Mouse (Mus musculus): ENCODE results near the gene Unc79. TPM values are rescaled to one million over a fixed set of nuclear protein-coding genes. Genes with fewer than 3 reads are reported as not detected.

Gene Unc79
- total RNA-seq (2021): under 1 TPM; 0.15 to 0.26 TPM
- long read RNA-seq, experiment 1: 0 reads
- long read RNA-seq, experiment 2: 0 reads

DNA sequence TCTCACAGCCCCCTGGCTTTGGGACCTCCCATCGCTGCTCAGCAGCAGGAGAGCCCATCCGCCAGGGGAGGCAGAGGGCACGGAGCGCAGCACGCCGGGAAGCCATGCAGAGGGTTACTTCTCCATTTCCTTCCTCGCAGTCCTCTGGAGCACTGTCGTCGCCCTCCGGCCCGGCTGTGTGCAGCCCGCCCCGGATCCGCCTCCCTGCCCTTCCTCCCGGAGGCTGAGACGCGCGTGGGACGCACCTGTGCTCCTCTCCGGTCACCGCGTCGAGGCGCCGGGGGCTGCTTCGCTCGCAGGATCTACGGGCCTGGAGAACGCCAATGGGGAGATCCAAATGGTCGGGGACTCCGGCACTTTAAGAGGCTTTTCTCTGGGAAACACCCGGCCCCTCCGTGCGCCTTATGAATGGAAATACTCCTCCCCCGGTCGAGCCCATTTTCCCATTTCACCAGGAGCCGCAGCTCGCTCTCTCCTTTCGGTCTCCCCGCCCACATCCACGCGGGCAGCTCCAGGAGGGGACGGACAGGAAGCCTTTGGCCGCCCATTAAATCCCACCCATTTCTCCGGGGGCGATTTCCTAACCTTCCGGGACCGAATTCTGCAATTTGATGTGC lies at the start of gene Unc79:
TSS of gene Unc79 (plus strand) at position 82 of the 617 bp plus-strand sequence.
- peak in 1 of 2 experiments; percentile 36 for DNase-seq (ENCODE audit: low spot score in 2 of 2)

DNA sequence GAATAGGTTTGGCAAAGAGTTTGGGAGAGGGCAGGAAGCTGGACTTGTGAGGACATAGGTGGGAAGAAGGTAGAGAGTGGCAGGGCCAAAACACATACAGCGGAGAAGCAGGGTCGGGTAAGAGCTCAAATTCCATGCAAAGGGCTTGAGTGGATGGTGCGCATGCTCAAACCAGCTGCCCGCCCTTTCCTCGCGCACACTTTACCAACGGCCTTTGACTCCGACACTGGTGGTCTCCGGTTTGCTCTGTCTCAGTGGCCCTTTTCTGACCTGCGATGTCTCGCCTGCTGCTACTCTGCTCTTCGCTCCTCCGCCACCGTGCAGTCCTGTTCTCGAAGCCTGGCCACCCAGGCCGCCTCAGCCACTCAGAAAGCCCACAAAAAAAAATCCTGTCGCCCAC lies 49.6 kb upstream of the Unc79 start, which contains the start of gene Cox8c:
TSS of gene Cox8c (plus strand) at position 226 of the 400 bp plus-strand sequence.
- DNase-seq (ENCODE audit: low spot score in 2 of 2): no peak

DNA sequence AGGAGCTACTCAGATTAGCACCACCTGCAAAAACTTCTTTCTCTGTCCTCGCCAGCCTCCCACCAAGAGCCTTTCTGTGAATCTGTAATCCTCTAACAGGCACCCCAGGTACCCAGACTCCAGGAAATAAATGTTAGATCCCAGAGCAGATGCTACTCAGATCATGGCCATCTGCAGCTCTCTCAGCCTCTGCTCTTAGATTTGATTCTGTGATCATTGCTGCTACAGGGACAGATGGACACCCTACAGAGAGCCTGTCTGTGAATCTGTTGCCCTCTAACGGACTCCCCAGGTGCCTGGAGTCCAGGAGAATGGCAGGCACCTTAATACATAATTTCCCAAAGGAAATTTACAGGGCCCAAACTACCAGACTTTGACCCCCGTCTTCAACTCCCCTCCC lies 40.5 kb upstream of the Unc79 start:
- no peak for DNase-seq (ENCODE audit: low spot score in 2 of 2)

DNA sequence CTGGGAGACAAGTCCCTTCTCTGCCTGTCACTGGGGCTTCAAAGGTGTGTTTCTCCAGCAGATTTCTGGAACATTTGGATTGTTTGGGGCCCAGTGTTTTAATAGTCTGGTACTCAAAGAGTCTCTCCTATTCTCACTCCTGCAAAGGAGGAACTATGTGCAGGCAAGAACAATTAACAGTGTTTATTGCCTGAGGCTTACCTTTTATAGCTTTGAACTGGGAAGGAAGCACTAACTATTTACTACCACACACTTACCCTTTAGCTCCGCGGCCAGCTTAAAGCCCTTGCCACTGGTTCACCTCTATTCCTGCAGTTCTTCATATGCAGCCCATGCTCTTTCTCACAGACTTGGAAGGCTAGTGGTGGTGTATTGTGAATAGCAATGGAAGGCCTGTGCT lies 32.6 kb upstream of the Unc79 start:
- no peak for DNase-seq (ENCODE audit: low spot score in 2 of 2)

DNA sequence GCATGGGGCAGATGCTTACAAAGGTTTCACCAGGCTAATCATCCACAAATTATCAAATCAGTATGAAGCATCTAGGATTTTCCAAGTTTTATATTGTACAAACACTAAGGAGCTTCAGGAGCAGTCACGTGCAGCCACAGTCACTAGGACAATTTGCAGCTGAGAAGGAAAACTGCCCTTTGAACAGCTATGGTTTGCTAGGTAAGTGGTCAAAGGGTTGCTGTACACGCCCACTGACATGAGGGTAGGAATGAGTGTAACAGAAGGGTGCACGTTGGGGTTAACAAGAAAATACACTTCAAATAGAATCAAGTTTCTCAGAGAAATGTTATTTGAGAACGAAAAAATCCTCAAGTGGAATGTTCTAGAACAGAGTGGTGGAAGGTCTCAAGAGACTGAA lies 18.9 kb upstream of the Unc79 start:
- no peak for DNase-seq (ENCODE audit: low spot score in 2 of 2)

DNA sequence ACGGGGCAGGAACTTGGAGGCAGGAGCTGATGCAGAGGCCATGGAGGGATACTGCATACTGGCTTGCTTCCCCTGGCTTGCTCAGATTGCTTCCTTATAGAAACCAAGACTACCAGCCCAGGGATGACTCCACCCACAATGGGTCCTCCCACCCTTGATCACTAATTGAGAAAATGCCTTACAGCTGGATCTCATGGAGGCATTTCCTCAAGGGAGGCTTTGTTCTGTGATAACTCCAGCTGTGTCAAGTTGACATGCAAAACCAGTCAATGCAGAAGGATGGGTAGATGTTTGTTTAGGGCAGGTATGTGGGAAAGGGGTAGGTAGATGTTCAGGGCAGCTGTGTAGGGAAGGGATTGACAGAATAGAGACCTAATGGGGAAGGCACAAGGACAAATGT lies 18.3 kb upstream of the Unc79 start:
- DNase-seq (ENCODE audit: low spot score in 2 of 2): no peak

DNA sequence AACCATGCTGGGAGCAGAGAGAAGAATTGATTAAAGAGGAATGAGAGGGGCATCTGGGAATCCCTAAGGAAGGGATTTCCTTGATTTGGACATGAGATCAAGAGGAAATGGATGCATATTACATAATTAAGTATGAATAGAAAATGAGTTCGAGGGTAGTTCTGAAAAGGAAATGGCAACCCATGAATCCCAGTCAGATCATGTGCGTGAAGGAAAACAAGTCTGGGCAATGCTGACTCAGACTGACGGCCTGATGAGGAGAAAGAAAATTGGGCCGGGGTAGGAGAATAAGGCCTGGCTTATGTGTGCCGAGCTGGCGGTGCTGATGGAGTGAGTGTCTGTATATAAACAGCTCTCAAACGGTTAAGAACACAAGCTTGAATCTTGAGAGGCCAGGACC lies 17.9 kb upstream of the Unc79 start:
- no peak for DNase-seq (ENCODE audit: low spot score in 2 of 2)

DNA sequence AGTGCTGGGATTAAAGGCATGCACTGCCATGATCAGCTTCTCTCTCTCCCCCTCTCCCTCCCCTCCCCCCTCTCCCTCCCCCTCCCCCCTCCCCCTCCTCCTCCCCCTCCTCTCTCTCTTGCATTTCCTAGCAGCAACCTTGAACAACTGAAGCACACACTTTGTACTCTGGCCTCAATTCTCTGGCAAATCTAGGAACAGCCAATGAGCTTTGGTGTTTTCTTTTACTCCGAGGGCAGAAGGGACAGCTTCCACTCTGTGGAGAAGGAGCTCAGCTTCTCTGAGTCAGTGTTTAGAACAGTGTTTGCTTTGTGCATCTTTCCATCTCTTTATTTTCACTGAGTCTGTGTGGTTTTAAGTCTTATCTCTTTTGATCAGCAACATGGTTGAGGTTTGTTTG lies 12.8 kb upstream of the Unc79 start:
- no peak for DNase-seq (ENCODE audit: low spot score in 2 of 2)

DNA sequence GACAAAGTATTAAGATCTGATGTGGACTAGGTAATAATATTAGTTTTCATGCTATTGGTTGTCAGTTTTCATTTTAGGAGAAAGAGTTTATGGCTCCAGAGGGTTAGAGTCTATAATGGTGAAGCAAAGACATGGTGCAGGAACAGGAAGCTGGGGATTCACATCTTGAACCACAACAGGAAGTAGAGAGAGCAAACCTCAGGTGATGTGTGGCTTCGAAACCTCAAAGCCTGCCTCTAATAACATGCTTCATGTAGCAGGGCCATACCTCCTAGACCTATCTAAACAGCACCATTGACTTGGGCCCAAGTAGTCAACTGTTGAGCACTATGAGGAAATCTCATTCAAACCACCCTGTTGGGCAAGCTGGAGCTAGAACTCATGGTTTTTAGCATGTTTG lies 3.1 kb upstream of the Unc79 start:
- no peak for DNase-seq (ENCODE audit: low spot score in 2 of 2)

DNA sequence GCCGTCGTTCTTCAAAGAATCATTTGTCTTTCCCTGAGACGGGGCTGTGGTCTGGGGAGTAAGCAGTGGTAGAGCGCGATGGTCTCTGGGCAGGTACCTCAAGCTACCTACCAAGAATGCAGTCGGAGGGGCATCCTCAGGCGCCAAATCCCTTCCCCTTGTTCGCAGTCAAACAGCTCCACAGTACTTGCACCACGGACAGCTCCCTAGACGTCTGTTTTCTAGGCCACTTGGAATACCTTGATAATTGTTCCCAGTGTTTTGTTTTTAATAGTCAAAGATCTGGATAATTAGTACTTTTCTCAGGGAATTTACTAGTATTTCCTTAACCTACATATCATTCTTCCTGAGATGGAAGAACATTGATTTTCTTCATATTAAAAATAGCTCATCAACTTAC lies 833 bp upstream of the Unc79 start:
- DNase-seq (ENCODE audit: low spot score in 2 of 2): no peak

DNA sequence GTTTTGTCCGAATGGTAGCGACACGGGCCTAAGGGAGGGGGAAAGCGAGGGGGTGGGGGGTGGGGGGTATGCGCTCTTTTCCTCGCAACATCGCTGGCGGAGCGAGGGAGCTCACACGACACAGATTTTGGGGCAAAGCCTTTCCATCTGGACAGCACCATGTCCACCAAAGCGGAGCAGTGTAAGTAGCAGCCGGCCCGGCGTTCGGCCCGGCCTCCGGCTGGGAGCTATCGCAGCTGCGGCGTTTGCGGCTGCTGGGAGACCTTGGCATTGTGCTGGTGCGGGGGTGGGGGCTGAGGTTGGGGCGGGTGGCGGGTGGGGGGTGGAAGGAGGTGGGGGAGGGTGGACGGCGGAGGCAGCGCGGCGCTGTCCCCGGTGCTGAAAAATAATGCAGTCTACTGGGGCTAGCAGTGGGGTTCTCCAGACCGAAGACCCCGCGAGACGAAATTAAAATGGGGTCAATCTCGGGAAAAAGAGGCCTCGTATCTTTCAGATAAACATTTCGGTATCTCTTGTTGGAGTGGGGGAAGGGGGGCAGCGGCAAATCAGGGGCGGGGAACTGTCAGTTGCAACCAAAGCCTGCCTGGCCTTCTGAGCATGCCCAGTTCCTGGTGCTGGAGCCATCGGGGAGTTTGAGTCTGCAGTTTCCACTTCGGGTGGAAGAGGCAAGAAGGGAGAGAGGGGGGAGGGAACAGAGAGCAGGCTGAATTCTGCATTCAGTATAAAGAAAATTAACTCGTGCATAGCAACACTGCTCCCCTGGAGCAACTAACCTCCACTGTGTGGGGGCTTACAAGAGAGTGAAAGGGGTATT lies 943 bp downstream of the Unc79 start:
- DNase-seq (ENCODE audit: low spot score in 2 of 2): peak; percentile 35 to 66

DNA sequence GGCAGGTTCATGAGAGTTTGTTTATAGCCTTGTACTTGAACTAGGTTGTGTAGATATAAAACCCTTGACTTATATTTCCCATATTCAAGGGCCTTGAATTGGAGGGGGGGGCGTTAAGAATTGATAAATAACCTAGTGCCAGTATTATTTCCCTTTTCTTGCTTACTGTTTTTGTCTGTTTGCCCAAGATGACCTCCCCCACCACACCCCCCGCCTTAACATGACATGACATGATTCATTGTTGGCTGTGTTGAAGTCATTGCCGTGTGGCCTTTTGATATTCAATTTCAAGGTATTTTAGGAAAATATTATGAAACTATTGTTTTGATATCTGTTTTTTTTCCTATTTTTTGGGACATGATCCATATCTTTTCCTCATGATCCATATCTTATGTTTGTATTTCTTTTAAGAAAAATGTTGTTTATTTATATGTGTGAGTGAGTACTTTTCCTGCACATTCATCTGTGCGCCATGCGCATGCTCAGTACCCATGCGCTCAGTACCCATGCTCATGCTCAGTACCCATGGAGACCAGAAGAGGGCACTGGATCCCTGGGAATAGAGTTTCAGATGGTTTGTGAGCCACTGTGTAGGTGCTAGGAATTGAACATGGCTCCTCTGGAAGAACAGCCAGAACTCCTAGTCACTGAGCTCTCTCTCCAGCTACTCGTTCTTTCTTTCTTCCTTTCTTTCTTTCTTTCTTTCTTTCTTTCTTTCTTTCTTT lies 11.6 kb downstream of the Unc79 start:
- DNase-seq (ENCODE audit: low spot score in 2 of 2): no peak

DNA sequence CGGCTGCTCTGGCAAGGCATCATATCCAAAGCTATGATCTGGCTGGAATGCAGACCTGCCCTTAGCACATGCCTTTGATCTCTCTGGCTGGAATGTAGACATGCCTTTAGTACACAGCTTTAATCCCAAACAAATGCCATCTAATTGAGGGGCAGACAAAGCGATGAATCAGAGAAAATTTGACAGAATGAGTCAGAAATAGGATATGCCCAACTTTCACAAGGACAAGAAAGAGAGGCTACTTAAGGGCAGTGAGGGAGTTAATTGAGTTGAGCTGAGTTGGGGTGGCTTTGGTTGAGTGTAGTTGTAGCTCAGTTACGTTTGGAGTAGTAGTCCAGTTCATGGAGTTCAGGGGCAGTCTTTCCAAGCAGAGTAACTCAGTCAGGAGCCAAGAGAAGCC lies 12.4 kb downstream of the Unc79 start:
- DNase-seq (ENCODE audit: low spot score in 2 of 2): no peak

DNA sequence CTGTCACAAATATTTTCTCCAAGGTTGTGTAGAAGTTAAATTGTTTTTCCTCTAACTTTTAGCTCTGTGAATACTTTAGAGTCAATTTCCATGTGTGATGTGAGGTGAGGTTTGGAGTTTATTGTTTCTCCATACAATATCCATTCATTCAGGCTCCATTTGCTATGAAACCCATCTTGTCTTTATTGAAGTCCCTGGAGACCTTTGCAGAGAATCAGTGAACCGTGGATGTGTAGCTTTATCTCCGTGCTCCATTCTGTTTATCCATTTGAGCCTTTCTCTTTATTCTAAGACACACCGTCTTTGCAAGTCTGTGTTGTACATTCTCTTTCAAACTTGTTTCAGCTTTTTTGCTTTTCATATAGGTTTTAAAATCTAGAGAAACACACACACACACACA lies 15.8 kb downstream of the Unc79 start:
- DNase-seq (ENCODE audit: low spot score in 2 of 2): no peak

DNA sequence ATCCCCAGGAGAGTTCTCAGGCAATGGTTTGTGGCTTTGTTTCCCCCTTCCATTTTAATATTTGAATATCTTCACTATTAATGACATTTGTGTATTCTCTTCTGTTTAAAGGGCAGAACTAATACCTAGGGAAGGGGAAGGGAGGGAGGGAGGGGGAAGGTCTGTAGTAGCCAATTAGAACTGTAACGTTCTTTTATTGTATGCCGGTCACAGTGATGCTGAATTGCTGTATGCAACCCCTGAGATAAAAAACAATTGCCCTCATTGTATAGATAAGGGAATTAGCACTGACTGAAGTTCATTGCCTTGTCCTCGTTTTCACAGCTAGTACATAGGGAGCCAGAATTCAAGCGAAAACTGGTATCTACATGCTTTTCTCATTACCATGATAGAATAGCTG lies 31.9 kb downstream of the Unc79 start:
- no peak for DNase-seq (ENCODE audit: low spot score in 2 of 2)

DNA sequence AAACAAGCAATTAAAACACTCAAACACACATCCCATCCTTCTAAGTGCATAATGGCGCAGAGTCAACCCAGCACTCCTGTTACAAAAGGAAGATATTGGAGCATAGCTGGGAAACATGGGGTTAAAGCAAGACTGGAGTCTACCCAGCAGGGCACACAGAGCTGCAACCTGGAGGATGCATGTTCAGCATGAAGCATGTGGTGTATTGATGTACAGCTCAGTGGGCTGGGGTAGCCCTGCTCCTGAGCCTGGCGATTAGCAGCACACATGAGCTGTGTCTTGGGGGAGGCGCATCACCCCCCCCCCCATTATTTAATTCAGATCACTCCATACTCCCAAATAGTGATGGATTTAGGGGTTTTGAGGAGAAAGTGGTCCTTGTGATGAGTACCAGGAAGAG lies 32.9 kb downstream of the Unc79 start:
- no peak for DNase-seq (ENCODE audit: low spot score in 2 of 2)

DNA sequence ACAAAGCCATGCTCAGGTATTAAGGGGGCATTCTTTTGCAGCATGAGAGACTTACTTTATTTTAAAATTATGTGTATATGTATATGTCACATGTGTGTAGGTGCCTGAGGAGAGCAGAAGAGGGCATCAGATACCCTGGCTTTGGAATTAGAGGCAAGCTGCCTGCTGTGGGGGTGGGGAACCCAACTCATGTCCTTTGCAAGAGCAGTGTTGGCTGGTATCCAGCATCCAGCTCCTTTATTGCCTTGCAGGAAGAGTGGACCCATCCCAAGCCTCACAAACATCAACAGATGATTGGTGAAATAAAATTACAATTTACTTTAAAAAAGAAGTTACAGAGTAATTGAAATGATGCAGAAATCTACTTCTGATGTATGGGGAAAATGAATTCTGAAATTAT lies 36.7 kb downstream of the Unc79 start:
- no peak for DNase-seq (ENCODE audit: low spot score in 2 of 2)

DNA sequence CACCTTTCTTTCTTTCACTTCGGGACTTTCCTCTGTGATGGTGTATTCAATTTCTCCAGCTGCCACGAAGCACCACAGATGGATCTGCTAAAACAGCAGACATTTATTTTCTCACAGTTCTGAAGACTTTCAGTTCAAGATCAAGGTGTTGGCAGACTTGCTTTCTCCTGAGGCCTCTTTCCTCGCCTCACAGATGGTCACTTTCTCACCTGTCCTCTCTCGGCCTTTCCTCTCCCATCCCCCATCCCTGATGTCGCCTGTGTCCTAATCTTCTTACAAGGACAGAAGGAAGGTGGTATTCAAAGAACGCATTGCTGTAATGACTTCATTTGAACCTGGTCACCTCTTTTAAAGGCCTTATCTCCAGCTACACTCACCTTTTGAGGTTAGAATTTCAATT lies 39.1 kb downstream of the Unc79 start:
- DNase-seq (ENCODE audit: low spot score in 2 of 2): no peak

DNA sequence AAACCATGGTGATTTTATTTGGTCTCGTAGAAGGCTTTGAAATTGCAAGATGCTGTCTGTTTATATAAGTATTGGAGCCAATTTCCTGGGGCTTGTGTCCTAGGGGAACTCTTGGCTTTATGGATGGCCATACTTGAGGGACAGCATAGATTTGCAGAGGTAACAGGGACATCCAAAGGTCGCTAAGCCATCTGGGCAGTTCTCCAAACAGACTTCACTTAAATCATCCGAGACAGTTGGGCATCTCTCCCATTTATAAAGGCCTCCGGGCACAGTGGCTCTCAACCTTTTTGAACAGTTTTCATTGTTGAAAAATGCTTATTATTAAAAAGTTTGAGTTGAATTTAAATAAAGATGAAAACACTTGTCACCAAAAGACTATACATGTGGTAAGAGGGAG lies 59.8 kb downstream of the Unc79 start:
- DNase-seq (ENCODE audit: low spot score in 2 of 2): no peak

DNA sequence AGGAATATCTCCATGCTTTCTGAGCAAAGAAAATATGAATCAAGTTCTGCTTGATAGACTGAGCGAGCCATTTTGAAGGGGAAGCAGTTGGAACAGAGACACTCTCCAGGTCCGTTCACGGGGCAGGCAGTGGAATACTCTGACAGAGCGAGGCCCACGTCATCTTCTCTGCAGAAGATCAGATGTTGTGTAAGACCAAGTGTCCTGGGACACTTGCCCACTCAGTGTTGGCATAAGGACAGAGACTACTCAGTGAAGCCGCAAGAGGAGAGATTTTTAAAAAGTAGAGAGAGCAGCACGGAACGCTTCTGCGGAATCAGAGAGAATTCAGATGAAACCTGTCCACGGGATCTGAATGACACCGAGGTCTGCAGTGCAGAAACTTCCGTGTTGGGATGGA lies 69.5 kb downstream of the Unc79 start:
- no peak for DNase-seq (ENCODE audit: low spot score in 2 of 2)

DNA sequence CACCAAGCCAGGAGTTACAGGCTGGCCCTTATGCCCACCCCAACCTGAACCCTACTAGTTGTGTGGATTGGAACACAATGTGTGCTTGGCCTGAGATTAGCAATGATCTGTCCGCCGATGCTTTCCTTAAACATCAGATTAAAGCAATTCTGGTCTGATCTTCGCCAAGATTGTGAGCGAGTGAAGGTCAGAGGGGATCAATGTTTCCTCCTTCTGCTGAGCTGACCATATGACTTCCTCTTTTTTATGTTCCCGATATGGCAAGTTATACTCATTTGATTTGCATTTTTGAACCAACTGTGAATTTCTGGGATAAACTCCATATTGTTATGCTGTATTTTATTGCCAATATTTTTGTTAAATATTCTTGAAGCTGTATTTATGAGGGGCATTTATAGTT lies 88.0 kb downstream of the Unc79 start:
- DNase-seq (ENCODE audit: low spot score in 2 of 2): no peak

DNA sequence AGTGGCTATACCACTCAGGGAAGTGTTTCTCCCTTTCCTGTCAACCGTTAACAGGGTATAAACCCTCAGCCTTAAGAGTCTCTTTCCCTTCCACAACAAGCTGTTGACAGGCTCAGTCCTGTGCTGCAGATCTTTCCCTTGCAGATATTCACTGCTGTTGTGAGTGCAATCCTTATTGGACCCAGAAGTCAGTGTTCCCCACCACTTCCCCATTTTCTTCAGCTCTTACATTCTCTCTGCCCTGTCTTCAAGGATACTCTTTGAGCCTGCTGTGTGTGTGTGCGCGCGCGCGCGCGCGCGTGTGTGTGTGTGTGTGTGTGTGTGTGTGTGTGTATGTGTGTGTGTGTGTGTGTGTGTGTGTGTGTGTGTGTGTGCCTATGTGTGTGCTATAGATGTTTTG lies 90.7 kb downstream of the Unc79 start:
- DNase-seq (ENCODE audit: low spot score in 2 of 2): no peak
